Mouse (Mus musculus) T-helper 1 cell (primary cell): ENCODE results near the gene Gm10382.
"Not testable (repeated sequence)": the region's sequence is repeated elsewhere in the genome, so short reads cannot be mapped to it uniquely, and the experiment has no call there.

Experiments
- in situ Hi-C: fragments of 300-600 bp; cut with MboI, MseI; formaldehyde crosslinking; loops from one replicate; pipeline ENCODE4 v1.15.1; 2025; ENCODE audit warnings: high pct_unique_total_duplicates

Gene Gm10382

GRCm38 (mm10) chr5:125416183-125416582, 27.1 kb downstream of the Gm10382 start:
- in situ Hi-C loops: no loop called here

- in situ Hi-C loops: no loop called here
Measured at GRCm38 (mm10) chr5:125418636-125419035, 29.5 kb downstream of the Gm10382 start.

GRCm38 (mm10) chr5:125419124-125419523, 30.0 kb downstream of the Gm10382 start:
- in situ Hi-C loops: no loop called here

- in situ Hi-C loops: no loop called here
Measured at GRCm38 (mm10) chr5:125425698-125426276, 36.7 kb downstream of the Gm10382 start.

- in situ Hi-C loops: no loop called here
Measured at GRCm38 (mm10) chr5:125426343-125426742, 37.2 kb downstream of the Gm10382 start.

GRCm38 (mm10) chr5:125432324-125432723, 43.2 kb downstream of the Gm10382 start:
- in situ Hi-C loops: not testable (repeated sequence)

- in situ Hi-C loops: no loop called here
Measured at GRCm38 (mm10) chr5:125433793-125434337, 44.7 kb downstream of the Gm10382 start, which contains the start of gene Dhx37. Gene Dhx37 (minus strand): TSS chr5:125434121.

GRCm38 (mm10) chr5:125434347-125434746, 45.2 kb downstream of the Gm10382 start:
- in situ Hi-C loops: not testable (repeated sequence)
